Mouse (Mus musculus): ENCODE measurements around the gene 1700013F07Rik.
"Not testable (repeated sequence)": the region's sequence is repeated elsewhere in the genome, so short reads cannot be mapped to it uniquely, and the experiment has no call there.

1700013F07Rik gene

GRCm38 (mm10) chr3:108569636-108570035, 35.7 kb downstream of the 1700013F07Rik start:
- H3K27me3 ChIP-seq (ENCODE audit: control insufficient read depth, insufficient read depth, low read length, poor library complexity, severe bottlenecking); DNase-seq (ENCODE audit: low read depth, low spot score); H3K36me3 ChIP-seq (ENCODE audit: control insufficient read depth, insufficient read depth, low read length, poor library complexity, severe bottlenecking): not testable (repeated sequence)

- DNase-seq (ENCODE audit: low read depth, low spot score) = no peak
Observed at GRCm38 (mm10) chr3:108570813-108571212, 36.9 kb downstream of the 1700013F07Rik start.

GRCm38 (mm10) chr3:108571443-108572294, 37.7 kb downstream of the 1700013F07Rik start, which contains the start of gene Taf13:
TSS of gene Taf13 (plus strand) at chr3:108571698.
- DNase-seq (ENCODE audit: low read depth, low spot score) = peak; percentile 98

More at GRCm38 (mm10) chr3:108570813-108571212, 36.9 kb downstream of the 1700013F07Rik start:
- no peaks in the 10 kb centered on the region for H3K36me3 ChIP-seq (ENCODE audit: control insufficient read depth, insufficient read depth, low read length, poor library complexity, severe bottlenecking)
- no peaks in the 10 kb centered on the region for H3K27me3 ChIP-seq (ENCODE audit: control insufficient read depth, insufficient read depth, low read length, poor library complexity, severe bottlenecking)

GRCm38 (mm10) chr3:108572309-108573010, 38.5 kb downstream of the 1700013F07Rik start:
- Histone ChIP-seq H3K27me3 (ENCODE audit: control insufficient read depth, insufficient read depth, low read length, poor library complexity, severe bottlenecking) (no peaks in the 10 kb centered on the region), H3K36me3 (ENCODE audit: control insufficient read depth, insufficient read depth, low read length, poor library complexity, severe bottlenecking) (no peaks in the 10 kb centered on the region)
- DNase-seq (ENCODE audit: low read depth, low spot score) = peak; percentile 18

More at GRCm38 (mm10) chr3:108571443-108572294, 37.7 kb downstream of the 1700013F07Rik start, which contains the start of gene Taf13:
- no peaks in the 10 kb centered on the region for H3K27me3 ChIP-seq (ENCODE audit: control insufficient read depth, insufficient read depth, low read length, poor library complexity, severe bottlenecking)
- H3K36me3 ChIP-seq (ENCODE audit: control insufficient read depth, insufficient read depth, low read length, poor library complexity, severe bottlenecking) = no peaks in the 10 kb centered on the region

- no peaks in the 10 kb centered on the region for H3K27me3 ChIP-seq (ENCODE audit: control insufficient read depth, insufficient read depth, low read length, poor library complexity, severe bottlenecking)
- no peaks in the 10 kb centered on the region for H3K36me3 ChIP-seq (ENCODE audit: control insufficient read depth, insufficient read depth, low read length, poor library complexity, severe bottlenecking)
- peak; percentile 44 for DNase-seq (ENCODE audit: low read depth, low spot score)
Observed at GRCm38 (mm10) chr3:108574018-108574417, 40.1 kb downstream of the 1700013F07Rik start.

- H3K36me3 ChIP-seq (ENCODE audit: control insufficient read depth, insufficient read depth, low read length, poor library complexity, severe bottlenecking) = no peaks in the 10 kb centered on the region
- DNase-seq (ENCODE audit: low read depth, low spot score) = peak; percentile 45
- no peaks in the 10 kb centered on the region for H3K27me3 ChIP-seq (ENCODE audit: control insufficient read depth, insufficient read depth, low read length, poor library complexity, severe bottlenecking)
Observed at GRCm38 (mm10) chr3:108584580-108584979, 50.6 kb downstream of the 1700013F07Rik start.

GRCm38 (mm10) chr3:108588446-108588845, 54.5 kb downstream of the 1700013F07Rik start:
- DNase-seq (ENCODE audit: low read depth, low spot score) = no peak
- Histone ChIP-seq H3K27me3 (ENCODE audit: control insufficient read depth, insufficient read depth, low read length, poor library complexity, severe bottlenecking) (no peaks in the 10 kb centered on the region), H3K36me3 (ENCODE audit: control insufficient read depth, insufficient read depth, low read length, poor library complexity, severe bottlenecking) (no peaks in the 10 kb centered on the region)

- H3K36me3 ChIP-seq (ENCODE audit: control insufficient read depth, insufficient read depth, low read length, poor library complexity, severe bottlenecking) = no peaks in the 10 kb centered on the region
- DNase-seq (ENCODE audit: low read depth, low spot score) = peak; percentile 98
- H3K27me3 ChIP-seq (ENCODE audit: control insufficient read depth, insufficient read depth, low read length, poor library complexity, severe bottlenecking) = no peaks in the 10 kb centered on the region
Observed at GRCm38 (mm10) chr3:108590786-108591529, 57.0 kb downstream of the 1700013F07Rik start, which contains the start of gene Wdr47. TSS of gene Wdr47 (plus strand) at chr3:108591279.

GRCm38 (mm10) chr3:108591530-108592522, 57.9 kb downstream of the 1700013F07Rik start:
- Histone ChIP-seq H3K27me3 (ENCODE audit: control insufficient read depth, insufficient read depth, low read length, poor library complexity, severe bottlenecking) (no peaks in the 10 kb centered on the region), H3K36me3 (ENCODE audit: control insufficient read depth, insufficient read depth, low read length, poor library complexity, severe bottlenecking) (no peaks in the 10 kb centered on the region)
- peak; percentile 13 for DNase-seq (ENCODE audit: low read depth, low spot score)
